Mouse (Mus musculus) olfactory bulb, adult 2 months (tissue): ENCODE measurements around the gene Gm49395.

Experiments
- CTCF ChIP-seq: fragments of 200-500 bp; IDR thresholded peaks from 2 replicates; pipeline ENCODE4 v1.5.1; 2012; ENCODE audit warnings: low read depth, mild to moderate bottlenecking, low read length, moderate library complexity; ENCODE audit not compliant: insufficient read depth
- POLR2A ChIP-seq: fragments of 200-500 bp; IDR thresholded peaks from 2 replicates; pipeline ENCODE4 v1.6.1; 2012; ENCODE audit warnings: mild to moderate bottlenecking, low read depth, low read length, moderate library complexity; ENCODE audit not compliant: insufficient read depth

DNA sequence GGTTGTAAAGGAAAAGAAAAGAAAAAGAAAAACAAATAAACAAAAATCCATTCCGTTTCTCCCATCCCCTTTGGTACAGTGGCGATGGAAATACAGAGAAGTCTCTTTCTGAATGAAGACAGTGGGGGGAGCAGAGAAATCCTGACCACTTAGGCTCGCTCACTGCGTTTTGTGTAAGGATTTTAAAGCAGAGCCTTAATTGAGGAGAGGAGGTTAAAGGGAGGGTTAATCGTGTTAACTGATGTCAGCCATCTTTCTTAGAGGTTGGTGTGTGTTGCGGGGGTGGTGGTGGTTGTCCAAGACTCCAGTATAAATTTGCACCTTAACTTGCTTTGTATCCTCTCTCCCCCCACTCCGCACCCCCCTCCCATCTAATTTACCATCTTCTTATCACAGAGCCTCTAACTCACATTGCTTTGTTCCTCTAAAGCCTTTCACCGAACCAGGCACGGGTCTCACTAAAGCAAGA is 10.7 kb downstream of the Gm49395 start:
- no peak for TF ChIP-seq POLR2A
- no peak for TF ChIP-seq CTCF
